Mouse (Mus musculus) cerebellum, postnatal 10 days (tissue): Measurements from ENCODE around the gene Fstl1.

Source experiments
- DNase-seq, 2 experiments: peaks; one replicate each; pipeline ENCODE4 v3.0.0; 2021; ENCODE audit warnings: mixed read lengths in 2 of 2

The Fstl1 gene

GRCm38 (mm10) chr16:37788367-37789014 lies 11.8 kb downstream of the Fstl1 start:
- peak; percentile 73 to 83 for DNase-seq

GRCm38 (mm10) chr16:37789015-37789381 lies 12.3 kb downstream of the Fstl1 start:
- no peak for DNase-seq

GRCm38 (mm10) chr16:37789394-37789920 lies 12.8 kb downstream of the Fstl1 start:
- DNase-seq, result peak; percentile 29 to 46

- no peak for DNase-seq
These were observed 13.5 kb downstream of the Fstl1 start for GRCm38 (mm10) chr16:37790008-37790780.

- DNase-seq, result peak in 1 of 2 experiments; percentile 42
These were observed 14.1 kb downstream of the Fstl1 start for GRCm38 (mm10) chr16:37790781-37791175.

- DNase-seq, result no peak
These were observed 19.0 kb downstream of the Fstl1 start for GRCm38 (mm10) chr16:37795651-37796150.

- no peak for DNase-seq
These were observed 19.6 kb downstream of the Fstl1 start for GRCm38 (mm10) chr16:37796270-37796669.

- DNase-seq, result no peak
These were observed 24.4 kb downstream of the Fstl1 start for GRCm38 (mm10) chr16:37801097-37801496.

GRCm38 (mm10) chr16:37802686-37803295 lies 26.1 kb downstream of the Fstl1 start:
- DNase-seq, result peak in 1 of 2 experiments; percentile 47

- DNase-seq, result peak; percentile 50 to 63
These were observed 26.8 kb downstream of the Fstl1 start for GRCm38 (mm10) chr16:37803387-37803950.

- DNase-seq, result no peak
These were observed 29.2 kb downstream of the Fstl1 start for GRCm38 (mm10) chr16:37805746-37806495.

- no peak for DNase-seq
These were observed 30.6 kb downstream of the Fstl1 start for GRCm38 (mm10) chr16:37807269-37807668.

- DNase-seq, result peak; percentile 53
These were observed 32.4 kb downstream of the Fstl1 start for GRCm38 (mm10) chr16:37808866-37809622.

- DNase-seq, result peak; percentile 77 to 83
These were observed 32.9 kb downstream of the Fstl1 start for GRCm38 (mm10) chr16:37809623-37809992.

- DNase-seq, result no peak
These were observed 35.2 kb downstream of the Fstl1 start for GRCm38 (mm10) chr16:37811874-37812273.

- peak; percentile 69 to 74 for DNase-seq
These were observed 35.8 kb downstream of the Fstl1 start for GRCm38 (mm10) chr16:37812474-37812886.

GRCm38 (mm10) chr16:37813691-37814382 lies 37.2 kb downstream of the Fstl1 start:
- no peak for DNase-seq

GRCm38 (mm10) chr16:37814383-37814971 lies 37.8 kb downstream of the Fstl1 start:
- peak; percentile 79 to 83 for DNase-seq

GRCm38 (mm10) chr16:37817986-37818385 lies 41.3 kb downstream of the Fstl1 start:
- no peak for DNase-seq

GRCm38 (mm10) chr16:37823949-37824348 lies 47.3 kb downstream of the Fstl1 start:
- DNase-seq, result peak; percentile 96
